Mouse (Mus musculus) heart, adult 2 months (tissue): ENCODE data around the gene Lpcat2.

Source experiments
- CTCF ChIP-seq: fragments of 200-600 bp; IDR thresholded peaks from 2 replicates; pipeline ENCODE4 v1.8.1; 2022; ENCODE audit warnings: antibody characterized with exemption, mild to moderate bottlenecking, moderate library complexity
- POLR2A ChIP-seq: fragments of 200-500 bp; IDR thresholded peaks from 2 replicates; pipeline ENCODE4 v1.6.1; 2011; ENCODE audit warnings: mild to moderate bottlenecking, low read depth, low read length, control low read depth; ENCODE audit not compliant: insufficient read depth

GRCm38 (mm10) chr8:92851381-92851780 is 3.8 kb upstream of the Lpcat2 start:
- TF ChIP-seq CTCF (no peak), POLR2A (no peak)
